Mouse (Mus musculus): ENCODE measurements around the gene Nudc. TPM values are rescaled to one million over a fixed set of nuclear protein-coding genes. Genes with fewer than 3 reads are reported as not detected.

Gene Nudc
- polyA plus RNA-seq (2016; fragmentation: Nextera tagmentation; extraction: Ambion mirVana), result 370 and 391 TPM in 2 replicates

DNA sequence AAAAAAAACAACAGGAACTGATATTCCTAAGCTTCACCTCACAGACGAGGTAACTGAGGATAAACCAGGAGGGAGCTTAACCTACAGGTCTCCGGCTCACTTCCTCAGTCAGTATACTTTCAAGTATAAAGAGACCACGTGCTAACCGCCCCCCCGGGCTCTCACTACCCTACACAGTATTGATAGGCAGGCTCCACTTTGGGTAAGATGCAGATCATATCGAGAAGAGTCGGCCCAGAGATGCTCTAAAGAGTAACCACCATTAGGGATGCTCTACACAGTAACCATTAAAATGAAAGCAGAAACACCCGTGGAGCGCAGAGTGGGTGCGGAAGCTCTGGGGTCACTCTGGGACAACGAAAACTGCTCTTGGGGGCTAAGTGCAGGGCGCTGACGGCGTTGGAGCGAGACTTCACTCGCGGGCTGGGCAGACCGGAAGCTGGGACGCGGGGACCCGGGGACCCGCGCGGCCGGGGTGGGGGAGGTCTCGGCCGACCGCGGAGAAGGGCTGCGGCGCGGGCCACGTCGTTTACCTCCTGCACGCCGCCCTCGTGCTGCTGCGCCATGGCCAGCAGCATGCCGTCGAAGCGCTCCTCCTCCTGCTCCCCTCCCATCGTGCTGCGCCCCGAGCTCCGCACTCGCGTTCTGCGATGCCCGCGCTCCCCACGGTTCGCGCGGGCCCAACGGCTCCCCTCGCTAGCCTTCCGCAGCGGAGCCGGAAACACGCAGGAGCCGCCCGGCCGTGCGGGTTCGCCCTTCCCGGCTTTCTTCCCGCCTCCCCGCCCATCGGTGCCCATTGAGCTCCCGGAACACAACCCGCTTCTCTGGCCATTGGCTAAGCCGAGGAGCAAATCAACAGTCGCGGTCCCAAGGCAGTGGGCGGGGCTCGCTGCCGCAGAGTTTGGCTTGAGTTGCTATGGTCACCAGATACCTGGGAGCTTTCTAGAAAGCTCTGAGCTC lies at the start of gene Nudc:
TSS of gene Nudc (minus strand) at position 725 of the 960 bp plus-strand sequence.
- peaks cover 20% of the 10 kb centered on the region for H3K4me1 ChIP-seq
- H3K4me3 ChIP-seq, result peak within 1 kb of the TSS; percentile 97
- H3K27me3 ChIP-seq, result no peaks in the 10 kb centered on the region
- under 1% methylated on average over 64 of the region's 77 CpGs for WGBS
- peak within 1 kb of the TSS; percentile 88 for H3K4me2 ChIP-seq (replicated peaks)
- H3K9ac ChIP-seq (replicated peaks), result peak within 1 kb of the TSS; percentile 87
- 0 out of 2 replicates have a peak, but pooled peaks cover 4% of the 10 kb centered on the region for H3K9me3 ChIP-seq
- peak within 1 kb of the TSS; percentile 69 for H3K27ac ChIP-seq (replicated peaks)
- ATAC-seq (ENCODE audit: low FRiP score, low read depth), result peak; percentile 97
- peaks cover 32% of the 10 kb centered on the region for H3K36me3 ChIP-seq

DNA sequence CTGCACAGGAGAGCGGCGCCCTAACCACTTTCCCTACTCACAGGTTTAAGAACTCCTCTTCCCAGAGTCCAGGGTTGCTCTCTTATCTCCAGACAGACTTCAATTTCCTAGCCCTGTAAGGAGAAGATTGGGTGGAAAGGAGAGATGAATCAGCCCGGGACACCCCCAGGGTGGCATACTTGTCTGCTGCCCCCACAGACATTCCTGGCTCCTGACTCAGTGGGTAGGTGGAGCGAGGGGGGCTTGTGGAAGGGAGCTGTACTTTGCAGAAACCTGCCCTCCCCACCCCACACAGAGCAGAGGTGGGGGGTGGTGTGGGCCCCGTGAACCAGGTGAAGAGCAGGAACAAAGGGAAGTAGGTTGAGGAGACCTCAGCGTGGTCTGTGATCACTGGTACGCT lies 49.7 kb upstream of the Nudc start:
- H3K27me3 ChIP-seq, result peaks cover 29% of the 10 kb centered on the region
- no peak for ATAC-seq (ENCODE audit: low FRiP score, low read depth)
- H3K27ac ChIP-seq (replicated peaks), result no peak overlapping the region
- no peaks in the 10 kb centered on the region for H3K9me3 ChIP-seq
- no peak overlapping the region for H3K4me3 ChIP-seq
- no peak overlapping the region for H3K4me2 ChIP-seq (replicated peaks)
- H3K36me3 ChIP-seq, result peaks cover 26% of the 10 kb centered on the region
- WGBS, result 80% methylated on average over 7 of the region's 7 CpGs
- peaks cover 12% of the 10 kb centered on the region for H3K4me1 ChIP-seq
- H3K9ac ChIP-seq (replicated peaks), result no peak overlapping the region

DNA sequence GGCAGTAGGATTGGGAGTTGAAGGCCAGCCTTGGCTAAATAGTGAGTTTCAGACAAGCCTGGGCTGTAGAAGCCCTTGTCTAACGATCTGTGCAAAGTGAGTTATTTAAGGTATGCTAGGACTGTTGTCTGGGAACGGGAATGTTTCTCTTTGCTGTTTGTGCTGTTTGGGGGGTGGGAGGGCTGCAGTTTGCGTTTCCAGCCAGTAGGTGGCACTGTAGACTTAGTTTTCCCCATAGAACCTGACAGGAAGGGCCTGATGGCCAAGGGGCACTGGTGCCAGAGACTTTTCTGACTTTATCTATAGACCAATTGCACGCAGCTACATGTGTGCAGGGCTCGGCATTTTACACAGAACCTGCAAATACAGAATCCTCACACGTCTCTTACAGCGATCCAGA lies 46.8 kb upstream of the Nudc start:
- peaks cover 56% of the 10 kb centered on the region for H3K36me3 ChIP-seq
- H3K9me3 ChIP-seq, result no peaks in the 10 kb centered on the region
- no peak overlapping the region for H3K4me3 ChIP-seq
- H3K4me1 ChIP-seq, result no peaks in the 10 kb centered on the region
- H3K4me2 ChIP-seq (replicated peaks), result no peak overlapping the region
- WGBS, result 33% methylated on average over 7 of the region's 7 CpGs
- ATAC-seq (ENCODE audit: low FRiP score, low read depth), result no peak
- no peak overlapping the region for H3K27ac ChIP-seq (replicated peaks)
- no peak overlapping the region for H3K9ac ChIP-seq (replicated peaks)
- H3K27me3 ChIP-seq, result no peaks in the 10 kb centered on the region; the same call in 1 of the 2 replicates

DNA sequence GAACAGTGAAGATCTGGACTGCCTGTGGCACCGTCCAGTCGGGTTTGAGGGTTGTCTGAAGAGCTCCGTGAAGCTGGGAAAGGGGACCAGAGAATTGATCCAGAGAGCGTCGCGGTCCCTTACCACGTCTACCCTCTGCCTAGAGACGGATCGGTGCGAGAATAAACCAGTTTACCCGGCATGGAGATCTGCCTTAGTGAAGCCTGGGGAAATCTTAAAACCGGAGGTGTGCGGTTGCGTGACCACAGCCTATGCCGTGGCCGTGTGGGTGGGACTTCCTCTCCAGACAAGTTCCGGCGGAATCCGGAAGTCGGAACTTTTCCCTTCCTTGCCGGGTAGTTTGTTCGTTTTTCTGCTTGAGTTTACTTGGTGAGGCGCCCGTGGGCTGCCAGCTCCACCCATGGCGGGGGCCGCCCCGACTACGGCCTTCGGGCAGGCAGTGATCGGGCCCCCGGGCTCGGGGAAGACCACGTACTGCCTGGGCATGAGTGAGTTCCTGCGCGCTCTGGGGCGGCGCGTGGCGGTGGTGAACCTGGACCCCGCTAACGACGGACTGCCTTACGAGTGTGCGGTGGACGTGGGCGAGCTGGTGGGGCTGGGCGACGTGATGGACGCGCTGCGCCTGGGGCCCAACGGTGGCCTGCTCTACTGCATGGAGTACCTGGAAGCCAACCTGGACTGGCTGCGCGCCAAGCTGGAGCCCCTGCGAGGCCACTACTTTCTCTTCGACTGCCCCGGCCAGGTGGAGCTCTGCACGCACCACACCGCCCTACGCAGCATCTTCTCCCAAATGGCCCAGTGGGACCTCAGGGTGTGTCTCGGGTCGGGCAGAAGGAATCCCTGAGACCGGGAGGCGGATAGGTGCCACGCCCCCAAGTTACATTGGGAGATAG lies 38.5 kb upstream of the Nudc start, which contains the start of gene Gpn2:
TSS of gene Gpn2 (plus strand) at position 304 of the 893 bp plus-strand sequence.
- Histone ChIP-seq H3K27ac (replicated peaks) (peak within 1 kb of the TSS; percentile 78), H3K4me3 (peak within 1 kb of the TSS; percentile 79), H3K4me1 (peaks cover 13% of the 10 kb centered on the region), H3K4me2 (replicated peaks) (peak within 1 kb of the TSS; percentile 94), H3K9ac (replicated peaks) (peak within 1 kb of the TSS; percentile 83), H3K36me3 (peaks cover 62% of the 10 kb centered on the region), H3K27me3 (no peaks in the 10 kb centered on the region), H3K9me3 (no peaks in the 10 kb centered on the region)
- ATAC-seq (ENCODE audit: low FRiP score, low read depth), result peak; percentile 80; the same call in 1 of the 2 replicates
- 3% methylated on average over 65 of the region's 65 CpGs for WGBS

DNA sequence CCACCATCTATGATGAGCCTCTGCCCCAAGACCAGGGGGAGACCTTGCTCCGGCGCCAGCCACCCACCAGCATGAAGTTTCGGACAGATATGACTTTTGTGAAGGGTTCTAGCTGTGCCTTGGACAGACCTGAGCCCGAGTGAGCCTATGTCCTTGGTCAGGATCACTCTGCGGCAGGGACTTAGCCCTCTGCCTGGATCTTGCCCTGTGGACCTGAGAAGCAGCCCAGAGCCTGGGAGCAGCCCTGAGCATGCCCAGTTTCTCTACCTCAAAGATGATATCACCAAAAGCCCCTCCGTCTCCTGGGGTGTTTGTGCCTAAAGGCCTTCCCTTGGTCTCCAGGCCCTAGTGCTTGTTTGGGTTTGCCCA lies 37.9 kb upstream of the Nudc start:
- Histone ChIP-seq H3K27me3 (no peaks in the 10 kb centered on the region), H3K4me2 (replicated peaks) (peak overlapping the region; percentile 94), H3K36me3 (peaks cover 60% of the 10 kb centered on the region), H3K9ac (replicated peaks) (peak overlapping the region; percentile 83), H3K9me3 (no peaks in the 10 kb centered on the region), H3K4me3 (peak overlapping the region; percentile 79), H3K4me1 (peaks cover 13% of the 10 kb centered on the region), H3K27ac (replicated peaks) (peak overlapping the region; percentile 78)
- 63% methylated on average over 6 of the region's 6 CpGs for WGBS
- ATAC-seq (ENCODE audit: low FRiP score, low read depth), result no peak

DNA sequence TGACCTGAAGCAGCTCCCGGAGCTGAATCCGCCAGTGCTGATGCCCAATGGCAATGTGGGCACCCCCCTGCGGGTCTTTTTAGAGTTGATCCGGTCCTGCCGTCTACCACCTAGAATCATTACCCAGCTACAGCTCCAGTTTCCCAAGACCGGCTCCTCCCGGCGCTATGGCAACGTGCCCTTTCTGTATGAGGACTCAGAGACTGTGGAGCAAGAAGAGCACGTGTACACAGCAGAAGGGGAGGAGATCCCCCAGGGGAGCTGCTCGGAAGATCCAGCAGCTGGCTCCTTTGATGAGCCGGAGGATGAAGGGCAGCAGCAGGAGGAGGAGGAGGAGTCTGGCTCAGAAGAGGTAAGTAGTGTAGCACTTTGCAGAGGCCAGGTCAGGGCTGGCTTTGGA lies 32.2 kb upstream of the Nudc start:
- no peak for ATAC-seq (ENCODE audit: low FRiP score, low read depth)
- Histone ChIP-seq H3K4me2 (replicated peaks) (no peak overlapping the region), H3K4me3 (no peak overlapping the region), H3K27ac (replicated peaks) (no peak overlapping the region), H3K27me3 (no peaks in the 10 kb centered on the region), H3K9me3 (no peaks in the 10 kb centered on the region), H3K36me3 (peaks cover 42% of the 10 kb centered on the region), H3K9ac (replicated peaks) (no peak overlapping the region), H3K4me1 (peaks cover 12% of the 10 kb centered on the region)
- 66% methylated on average over 12 of the region's 12 CpGs for WGBS

DNA sequence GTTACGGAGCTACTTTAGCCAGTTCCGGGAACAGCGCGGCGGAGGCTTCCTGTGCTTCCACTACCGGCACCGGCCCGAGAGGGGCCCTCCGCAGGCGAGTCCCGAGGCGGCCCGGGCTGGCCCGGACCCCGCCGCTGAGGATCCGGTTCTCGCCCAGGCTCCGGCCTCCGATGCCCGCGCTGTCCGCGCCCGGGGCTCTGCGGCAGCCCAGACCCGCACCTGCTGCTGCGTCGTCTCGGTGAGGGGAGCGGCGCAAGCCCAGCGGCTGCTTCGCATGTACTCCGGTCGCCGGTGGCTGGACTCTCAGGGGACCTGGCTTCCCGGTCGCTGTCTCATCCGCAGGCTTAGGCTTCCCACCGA lies 29.0 kb upstream of the Nudc start:
- peak overlapping the region; percentile 89 for H3K9ac ChIP-seq (replicated peaks)
- peak overlapping the region; percentile 97 for H3K4me3 ChIP-seq
- under 1% methylated on average over 41 of the region's 41 CpGs for WGBS
- H3K27me3 ChIP-seq, result no peaks in the 10 kb centered on the region
- ATAC-seq (ENCODE audit: low FRiP score, low read depth), result peak; percentile 30; the same call in 1 of the 2 replicates
- H3K27ac ChIP-seq (replicated peaks), result peak overlapping the region; percentile 90
- peaks cover 17% of the 10 kb centered on the region; the same call in 1 of the 2 replicates for H3K36me3 ChIP-seq
- H3K4me2 ChIP-seq (replicated peaks), result peak overlapping the region; percentile 92
- peaks cover 12% of the 10 kb centered on the region for H3K4me1 ChIP-seq
- no peaks in the 10 kb centered on the region for H3K9me3 ChIP-seq

DNA sequence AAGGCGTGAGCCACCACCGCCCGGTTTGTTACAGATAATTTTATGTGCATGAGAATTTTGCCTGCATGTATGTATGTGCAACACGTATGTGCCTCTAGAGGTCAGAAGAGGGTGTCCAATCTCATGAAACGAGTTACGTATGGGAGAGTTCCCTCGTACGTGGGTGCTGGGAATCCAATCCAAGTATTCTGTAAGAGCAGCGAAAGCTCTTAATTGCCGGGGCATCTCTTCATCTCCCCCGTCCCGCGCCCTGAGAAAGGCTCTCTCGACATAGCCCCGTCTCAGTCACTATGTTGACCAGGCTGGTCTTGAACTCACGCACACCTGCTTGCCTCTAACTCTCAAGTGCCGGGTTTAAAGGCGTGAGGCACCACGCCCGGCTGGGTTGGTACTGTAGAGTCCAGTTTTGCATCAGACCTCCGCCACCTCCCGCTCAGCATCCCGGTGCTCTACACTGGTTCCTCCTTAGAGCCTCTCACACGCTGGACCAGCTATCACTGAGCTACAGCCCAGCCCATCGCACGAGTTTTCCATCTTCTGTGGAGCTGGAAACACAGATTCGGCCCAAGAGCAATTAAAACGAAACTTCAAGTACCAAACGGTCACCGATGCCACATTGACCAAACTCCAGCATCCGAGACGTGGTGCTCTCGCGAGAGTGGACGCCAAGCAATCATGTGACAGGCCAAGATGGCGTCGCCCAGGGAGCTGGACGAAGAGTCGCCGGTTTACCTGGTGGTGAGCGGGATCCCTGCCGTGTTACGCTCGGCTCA lies 28.5 kb upstream of the Nudc start, which contains the start of gene Gpatch3:
TSS of gene Gpatch3 (plus strand) at position 676 of the 773 bp plus-strand sequence.
- no peaks in the 10 kb centered on the region for H3K9me3 ChIP-seq
- 7% methylated on average over 44 of the region's 44 CpGs for WGBS
- H3K9ac ChIP-seq (replicated peaks), result peak within 1 kb of the TSS; percentile 89
- peak within 1 kb of the TSS; percentile 97 for H3K4me3 ChIP-seq
- H3K4me2 ChIP-seq (replicated peaks), result peak within 1 kb of the TSS; percentile 92
- peak; percentile 92 for ATAC-seq (ENCODE audit: low FRiP score, low read depth)
- H3K36me3 ChIP-seq, result peaks cover 14% of the 10 kb centered on the region; the same call in 1 of the 2 replicates
- H3K27me3 ChIP-seq, result no peaks in the 10 kb centered on the region
- peaks cover 12% of the 10 kb centered on the region for H3K4me1 ChIP-seq
- H3K27ac ChIP-seq (replicated peaks), result peak within 1 kb of the TSS; percentile 90

DNA sequence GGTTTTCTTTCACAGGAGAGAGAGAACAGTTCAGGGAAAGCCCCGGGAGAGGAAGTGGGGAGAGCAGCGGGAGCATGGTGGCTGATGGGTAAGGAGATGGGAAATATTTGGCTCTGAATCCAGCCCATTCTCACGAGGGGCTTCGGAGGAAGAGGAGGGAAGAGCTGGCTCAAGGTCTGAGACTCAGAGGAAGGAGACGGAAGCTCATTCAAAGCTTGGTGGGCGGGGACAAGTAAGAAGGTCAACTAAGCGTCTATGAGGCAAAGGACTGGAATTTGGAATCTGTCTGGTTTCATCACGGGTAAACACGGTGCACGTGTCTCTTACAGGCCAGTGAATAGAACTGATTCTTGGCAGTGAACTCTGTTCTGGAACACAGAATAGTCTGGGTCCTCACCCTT lies 24.3 kb upstream of the Nudc start:
- H3K4me3 ChIP-seq, result no peak overlapping the region
- no peak for ATAC-seq (ENCODE audit: low FRiP score, low read depth)

DNA sequence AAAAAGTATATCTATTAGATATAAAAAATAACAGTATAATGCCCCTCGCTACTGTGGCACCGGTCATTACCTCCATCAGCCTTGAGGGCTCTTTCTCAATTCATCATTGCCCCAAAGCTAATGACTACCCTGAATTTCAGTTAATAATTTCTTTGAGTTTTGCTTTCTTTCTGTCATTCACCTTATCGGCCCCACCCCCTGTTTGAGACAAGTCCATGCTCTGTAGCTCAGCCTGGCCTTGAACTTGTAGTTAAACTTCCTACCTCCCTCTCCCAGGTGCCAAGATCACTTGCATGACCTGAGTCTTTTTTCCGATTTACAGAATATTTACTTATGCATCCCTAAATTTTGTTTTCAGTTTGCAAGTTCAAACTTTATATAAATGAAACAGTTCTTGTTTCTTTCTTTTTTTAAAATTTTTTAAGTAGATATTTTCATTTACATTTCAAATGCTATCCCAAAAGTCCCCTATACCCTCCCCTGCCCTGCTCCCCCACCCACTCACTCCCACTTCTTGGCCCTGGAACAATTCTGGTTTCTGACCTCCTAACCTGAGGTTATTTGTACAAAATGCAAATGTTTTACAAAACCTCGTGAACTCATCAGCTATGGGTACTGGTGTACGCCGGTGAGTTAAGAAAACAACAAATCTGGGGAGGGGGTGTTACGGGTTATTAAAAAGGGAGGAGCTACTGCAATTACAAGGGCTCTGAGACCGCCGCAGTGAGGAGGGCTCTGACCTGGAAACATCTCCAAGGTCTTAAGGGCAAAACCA lies 23.7 kb upstream of the Nudc start:
- no peak overlapping the region for H3K4me3 ChIP-seq
- ATAC-seq (ENCODE audit: low FRiP score, low read depth), result no peak
- H3K9me3 ChIP-seq, result peaks cover under 1% of the 10 kb centered on the region; the same call in 1 of the 2 replicates
- H3K4me2 ChIP-seq (replicated peaks), result no peak overlapping the region
- peaks cover 3% of the 10 kb centered on the region; the same call in 1 of the 2 replicates for H3K4me1 ChIP-seq
- WGBS, result 85% methylated on average over 10 of the region's 10 CpGs
- no peaks in the 10 kb centered on the region for H3K36me3 ChIP-seq
- H3K9ac ChIP-seq (replicated peaks), result no peak overlapping the region
- H3K27me3 ChIP-seq, result no peaks in the 10 kb centered on the region
- no peak overlapping the region for H3K27ac ChIP-seq (replicated peaks)

More for the DNA sequence above, 24.3 kb upstream of the Nudc start:
- Histone ChIP-seq H3K9ac (replicated peaks) (no peak overlapping the region), H3K27ac (replicated peaks) (no peak overlapping the region), H3K36me3 (no peaks in the 10 kb centered on the region), H3K4me2 (replicated peaks) (no peak overlapping the region), H3K4me1 (peaks cover 4% of the 10 kb centered on the region; the same call in 1 of the 2 replicates), H3K9me3 (no peaks in the 10 kb centered on the region), H3K27me3 (no peaks in the 10 kb centered on the region)
- WGBS, result 66% methylated on average over 10 of the region's 10 CpGs
